Mouse (Mus musculus) limb, embryonic 10.5 days (tissue): ENCODE data around the gene Urb2. TPM values are rescaled to one million over a fixed set of nuclear protein-coding genes. Genes with fewer than 3 reads are reported as not detected.

ENCODE experiments used
- DNase-seq: peaks from one replicate; pipeline ENCODE4 v3.0.0-alpha.2; 2017; ENCODE audit warnings: low spot score
- H3K27ac ChIP-seq: fragments of 300-500 bp; sonication (generic); 2 replicates; pipeline ENCODE4 v1.5.1; 2016; ENCODE audit warnings: mild to moderate bottlenecking
- H3K27me3 ChIP-seq: fragments of 300-500 bp; sonication (generic); 2 replicates; pipeline ENCODE4 v1.6.1; 2016; ENCODE audit warnings: low read depth, mild to moderate bottlenecking; ENCODE audit not compliant: poor library complexity, severe bottlenecking
- H3K36me3 ChIP-seq: fragments of 300-500 bp; sonication (generic); 2 replicates; pipeline ENCODE4 v1.6.1; 2016; ENCODE audit warnings: mild to moderate bottlenecking, moderate library complexity
- H3K4me1 ChIP-seq: fragments of 300-500 bp; sonication (generic); 2 replicates; pipeline ENCODE4 v1.6.1; 2016
- H3K4me3 ChIP-seq: fragments of 300-500 bp; sonication (generic); 2 replicates; pipeline ENCODE4 v1.5.1; 2016; ENCODE audit warnings: mild to moderate bottlenecking, moderate library complexity
- H3K9me3 ChIP-seq: fragments of 300-500 bp; sonication (generic); replicated peaks from 2 replicates; pipeline ENCODE4 v1.6.1; 2016; ENCODE audit warnings: mild to moderate bottlenecking
- WGBS: fragments of 180-500 bp; shearing (Covaris S2); methylation state at CpG from one replicate; pipeline ENCODE4 v1.1.7; 2016; 5-methylcytosine and 5-hydroxymethylcytosine counted together
- polyA plus RNA-seq: library from polyadenylated mRNA; unstranded; fragments of >200 nt; fragmentation: Nextera tagmentation; extraction: Ambion mirVana; gene quantifications from 2 replicates; pipeline ENCODE4 v1.2.1, GENCODE M21; 2016

Gene Urb2
- polyA plus RNA-seq = 8.4 and 8.9 TPM in 2 replicates

GRCm38 (mm10) chr8:124021237-124022227 is at the start of gene Urb2, which contains the start of gene Taf5l:
TSS of gene Urb2 (plus strand) at chr8:124021508.
TSS of gene Taf5l (minus strand) at chr8:124021397.
- H3K9me3 ChIP-seq = no peaks in the 10 kb centered on the region
- peaks cover 27% of the 10 kb centered on the region for H3K4me1 ChIP-seq
- H3K27me3 ChIP-seq = no peaks in the 10 kb centered on the region
- H3K27ac ChIP-seq = peak within 1 kb of the TSS; percentile 98
- H3K36me3 ChIP-seq = peaks cover 39% of the 10 kb centered on the region
- H3K4me3 ChIP-seq = peak within 1 kb of the TSS; percentile 86
- DNase-seq = peak; percentile 97
- 1% methylated on average over 73 of the region's 74 CpGs for WGBS

- DNase-seq = no peak
- Histone ChIP-seq H3K27ac (no peak overlapping the region), H3K4me1 (peaks cover 2% of the 10 kb centered on the region; the same call in 1 of the 2 replicates), H3K9me3 (no peaks in the 10 kb centered on the region), H3K4me3 (no peak overlapping the region), H3K27me3 (no peaks in the 10 kb centered on the region), H3K36me3 (peaks cover 11% of the 10 kb centered on the region; the same call in 1 of the 2 replicates)
- 70% methylated on average over 1 of the region's 1 CpGs for WGBS
Measured at GRCm38 (mm10) chr8:123973495-123973894, 47.8 kb upstream of the Urb2 start.

- no peak for DNase-seq
Measured at GRCm38 (mm10) chr8:123977499-123977898, 43.8 kb upstream of the Urb2 start.

GRCm38 (mm10) chr8:123978166-123978838 is 43.0 kb upstream of the Urb2 start:
- no peak overlapping the region for H3K27ac ChIP-seq
- no peaks in the 10 kb centered on the region for H3K9me3 ChIP-seq
- no peak for DNase-seq
- no peaks in the 10 kb centered on the region for H3K36me3 ChIP-seq
- WGBS = 74% methylated on average over 14 of the region's 14 CpGs
- no peaks in the 10 kb centered on the region for H3K27me3 ChIP-seq
- no peak overlapping the region for H3K4me3 ChIP-seq
- peaks cover 25% of the 10 kb centered on the region for H3K4me1 ChIP-seq

More at GRCm38 (mm10) chr8:123977499-123977898, 43.8 kb upstream of the Urb2 start:
- H3K4me3 ChIP-seq = no peak overlapping the region
- H3K27ac ChIP-seq = no peak overlapping the region
- peaks cover 17% of the 10 kb centered on the region for H3K4me1 ChIP-seq
- no peaks in the 10 kb centered on the region for H3K36me3 ChIP-seq
- H3K27me3 ChIP-seq = no peaks in the 10 kb centered on the region
- H3K9me3 ChIP-seq = no peaks in the 10 kb centered on the region
- WGBS = 97% methylated on average over 4 of the region's 4 CpGs

- no peaks in the 10 kb centered on the region for H3K36me3 ChIP-seq
- 64% methylated on average over 8 of the region's 8 CpGs for WGBS
- no peaks in the 10 kb centered on the region for H3K9me3 ChIP-seq
- no peak overlapping the region for H3K27ac ChIP-seq
- H3K4me1 ChIP-seq = peaks cover 26% of the 10 kb centered on the region
- no peaks in the 10 kb centered on the region for H3K27me3 ChIP-seq
- no peak for DNase-seq
- H3K4me3 ChIP-seq = no peak overlapping the region
Measured at GRCm38 (mm10) chr8:123978926-123979325, 42.4 kb upstream of the Urb2 start.

- no peaks in the 10 kb centered on the region for H3K27me3 ChIP-seq
- peaks cover 26% of the 10 kb centered on the region for H3K4me1 ChIP-seq
- no peak for DNase-seq
- WGBS = 78% methylated on average over 4 of the region's 4 CpGs
- H3K4me3 ChIP-seq = peak overlapping the region; percentile 4; the same call in 1 of the 2 replicates
- H3K36me3 ChIP-seq = no peaks in the 10 kb centered on the region
- no peak overlapping the region for H3K27ac ChIP-seq
- no peaks in the 10 kb centered on the region for H3K9me3 ChIP-seq
Measured at GRCm38 (mm10) chr8:123980239-123980638, 41.1 kb upstream of the Urb2 start.

GRCm38 (mm10) chr8:123981674-123982073 is 39.6 kb upstream of the Urb2 start:
- no peaks in the 10 kb centered on the region for H3K9me3 ChIP-seq
- no peaks in the 10 kb centered on the region for H3K27me3 ChIP-seq
- no peak for DNase-seq
- no peaks in the 10 kb centered on the region for H3K36me3 ChIP-seq
- no peak overlapping the region for H3K27ac ChIP-seq
- peaks cover 26% of the 10 kb centered on the region for H3K4me1 ChIP-seq
- peak overlapping the region; percentile 77 for H3K4me3 ChIP-seq
- WGBS = 71% methylated on average over 4 of the region's 4 CpGs

- WGBS = under 1% methylated on average over 47 of the region's 48 CpGs
- DNase-seq = peak; percentile 71
- no peaks in the 10 kb centered on the region for H3K36me3 ChIP-seq
- no peaks in the 10 kb centered on the region for H3K9me3 ChIP-seq
- peak overlapping the region; percentile 77 for H3K4me3 ChIP-seq
- H3K27ac ChIP-seq = peak overlapping the region; percentile 93
- H3K4me1 ChIP-seq = peaks cover 26% of the 10 kb centered on the region
- no peaks in the 10 kb centered on the region for H3K27me3 ChIP-seq
Measured at GRCm38 (mm10) chr8:123982291-123982793, 39.0 kb upstream of the Urb2 start.

- WGBS = under 1% methylated on average over 48 of the region's 56 CpGs
- H3K4me3 ChIP-seq = peak within 1 kb of the TSS; percentile 77
- peak; percentile 91 for DNase-seq
- peak within 1 kb of the TSS; percentile 93 for H3K27ac ChIP-seq
- H3K36me3 ChIP-seq = no peaks in the 10 kb centered on the region
- H3K27me3 ChIP-seq = no peaks in the 10 kb centered on the region
- peaks cover 26% of the 10 kb centered on the region for H3K4me1 ChIP-seq
- no peaks in the 10 kb centered on the region for H3K9me3 ChIP-seq
Measured at GRCm38 (mm10) chr8:123982826-123983400, 38.4 kb upstream of the Urb2 start, which contains the start of gene Abcb10. TSS of gene Abcb10 (minus strand) at chr8:123983122.

GRCm38 (mm10) chr8:123988605-123989038 is 32.7 kb upstream of the Urb2 start:
- peaks cover 7% of the 10 kb centered on the region for H3K36me3 ChIP-seq
- no peaks in the 10 kb centered on the region for H3K4me1 ChIP-seq
- H3K27ac ChIP-seq = no peak overlapping the region
- no peaks in the 10 kb centered on the region for H3K27me3 ChIP-seq
- WGBS = 74% methylated on average over 6 of the region's 6 CpGs
- no peak overlapping the region for H3K4me3 ChIP-seq
- DNase-seq = no peak
- H3K9me3 ChIP-seq = no peaks in the 10 kb centered on the region

- DNase-seq = no peak
- Histone ChIP-seq H3K4me1 (no peaks in the 10 kb centered on the region), H3K4me3 (no peak overlapping the region), H3K27me3 (no peaks in the 10 kb centered on the region), H3K27ac (no peak overlapping the region), H3K36me3 (peaks cover 12% of the 10 kb centered on the region), H3K9me3 (no peaks in the 10 kb centered on the region)
- 73% methylated on average over 7 of the region's 7 CpGs for WGBS
Measured at GRCm38 (mm10) chr8:123989128-123989527, 32.2 kb upstream of the Urb2 start.

GRCm38 (mm10) chr8:123990277-123991049 is 30.8 kb upstream of the Urb2 start:
- Histone ChIP-seq H3K9me3 (no peaks in the 10 kb centered on the region), H3K36me3 (peaks cover 26% of the 10 kb centered on the region), H3K27ac (no peak overlapping the region), H3K4me1 (no peaks in the 10 kb centered on the region), H3K27me3 (no peaks in the 10 kb centered on the region), H3K4me3 (no peak overlapping the region)
- 86% methylated on average over 13 of the region's 13 CpGs for WGBS
- no peak for DNase-seq
